ENCODE assay signal across 25 mouse cellular contexts in the genomic region with DNA sequence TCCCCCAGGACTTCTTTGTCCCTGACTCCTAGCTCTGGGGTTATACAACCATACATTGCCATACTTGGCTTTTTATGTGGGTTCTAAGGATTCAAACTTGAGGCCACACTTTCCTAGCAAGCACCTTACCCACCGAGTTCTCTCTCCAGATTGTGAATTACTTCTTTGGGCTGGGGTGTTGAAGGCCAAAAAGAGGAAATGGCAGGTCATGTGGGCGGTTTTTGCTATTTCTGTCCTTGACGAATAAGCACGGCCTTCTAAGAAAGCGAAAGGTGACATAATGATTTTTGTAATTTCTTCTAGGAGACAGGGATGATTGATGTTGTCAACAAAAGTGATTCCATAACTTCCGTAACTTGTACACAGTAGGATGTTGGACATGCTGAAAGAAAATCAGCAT.
DNase-seq lines count a peak whose midpoint lies in the region; ATAC-seq and TF ChIP-seq lines count a peak whose summit lies in the region.
"Had no signal": no experiment of that assay in that cellular context is flagged by ENCODE, and none has a peak within 500 bp of the region (broad histone marks: within the 10 kb centered on the region; RNA-seq: fewer than 3 reads in every experiment).

No protein-coding gene starts in this region.

- intact Hi-C loops in left cerebral cortex, postnatal 14 days (cut with DNase I), result no loop called here
- intact Hi-C loops in left cerebral cortex, adult 2 months (cut with DNase I), result no loop called here

- DNase-seq in 416B (ENCODE audit: low read depth), result peak; percentile 10
- DNase-seq in B cell, adult 2 months, result peak; percentile 47 to 53
- DNase-seq in kidney, adult 9 months, result no peak
- DNase-seq in left cerebral cortex, postnatal 14 days (ENCODE audit: low spot score in 2 of 2), result no peak
- no peak for DNase-seq in left cerebral cortex, adult 2 months (ENCODE audit: extremely low spot score in 1 of 2, low spot score in 2 of 2)
- DNase-seq: adrenal gland, postnatal 14 days; cerebellum, adult 18-20 months; cerebellum, adult 9-11 months; embryo, embryonic 11 days; gastrocnemius, adult 2 months; gastrocnemius, postnatal 36 days; heart, adult 18-20 months; heart, postnatal 10 days; heart, postnatal 4 days had no signal

- no peak overlapping the region for H3K27ac ChIP-seq in left cerebral cortex, adult 2 months
- H3K27ac ChIP-seq: embryonic facial prominence, embryonic 15.5 days; forebrain, embryonic 10.5 days; gastrocnemius, adult 2 months; heart, embryonic 10.5 days; hindbrain, embryonic 13.5 days; hindbrain, postnatal 0 days had no signal

- TF ChIP-seq CTCF in left cerebral cortex, adult 2 months (IDR thresholded peaks at IDR 0.05), result no peak

- peak; percentile 70 for ATAC-seq in granulocyte monocyte progenitor cell, adult 5-6 weeks (replicated peaks; ENCODE audit: poor library complexity, severe bottlenecking)
- ATAC-seq in neutrophil, adult 5-6 weeks (ENCODE audit: extremely low read depth, insufficient number of reproducible peaks, low FRiP score, poor library complexity, severe bottlenecking), result peak; percentile 51; the same call in 1 of the 2 replicates
- ATAC-seq: activated CD4-positive, CD25-positive, alpha-beta regulatory T cell, adult 4 months; forebrain, embryonic 14.5 days; hindbrain, postnatal 0 days; Patski had no signal

- no peak overlapping the region for H3K4me3 ChIP-seq in left cerebral cortex, adult 2 months
- H3K4me3 ChIP-seq: embryonic facial prominence, embryonic 15.5 days; erythroblast, embryonic 14.5 days; forebrain, embryonic 10.5 days; gastrocnemius, adult 2 months; heart, embryonic 10.5 days; hindbrain, embryonic 13.5 days had no signal

Comparison
In these comparisons a context has a peak if more than half of its experiments do, and no peak if none do; other contexts are left out.
1. DNase-seq: peak in 416B (single experiment) and B cell, adult 2 months (2 of 2); none in kidney, adult 9 months (single experiment), left cerebral cortex, postnatal 14 days (0 of 2) and left cerebral cortex, adult 2 months (0 of 2).